Comparison of ENCODE assay signal across 23 mouse cellular contexts in genomic region chr4:48544141-48544540, GRCm38 (mm10). TPM values are rescaled to one million over a fixed set of nuclear protein-coding genes. Genes with fewer than 3 reads are reported as not detected.
A peak's percentile ranks its signal among the peaks of the same experiment; 100 is the strongest.
DNase-seq lines count a peak whose midpoint lies in the region; ATAC-seq and TF ChIP-seq lines count a peak whose summit lies in the region.
"Had no signal": no experiment of that assay in that cellular context is flagged by ENCODE, and none has a peak within 500 bp of the region (broad histone marks: within the 10 kb centered on the region; RNA-seq: fewer than 3 reads in every experiment).

No protein-coding gene starts in this region.

- H3K4me1 ChIP-seq in heart, embryonic 12.5 days (replicated peaks), result peaks cover 74% of the 10 kb centered on the region
- H3K4me1 ChIP-seq in E14TG2a.4 (replicated peaks; ENCODE audit: low read depth, low read length), result peaks cover 88% of the 10 kb centered on the region

- no peak overlapping the region for H3K9ac ChIP-seq in heart, embryonic 12.5 days
- H3K9ac ChIP-seq: limb, embryonic 15.5 days; liver, embryonic 14.5 days; lung, embryonic 14.5 days; stomach, embryonic 15.5 days had no signal

- no peak overlapping the region for H3K4me3 ChIP-seq in heart, embryonic 12.5 days
- H3K4me3 ChIP-seq in layer of hippocampus, adult 2 months, result no peak overlapping the region
- peak overlapping the region; percentile 3 for H3K4me3 ChIP-seq in E14TG2a.4 (replicated peaks; ENCODE audit: low read length)
- H3K4me3 ChIP-seq: limb, embryonic 15.5 days; megakaryocyte, embryonic 14.5 days; stomach, embryonic 15.5 days had no signal

- 58% methylated on average over 8 of the region's 8 CpGs for WGBS in heart, embryonic 12.5 days

- no peak for ATAC-seq in heart, embryonic 12.5 days (ENCODE audit: insufficient number of reproducible peaks, low FRiP score)

- H3K4me2 ChIP-seq in heart, embryonic 12.5 days, result no peak overlapping the region
- H3K4me2 ChIP-seq: limb, embryonic 15.5 days; lung, embryonic 14.5 days; stomach, embryonic 15.5 days had no signal

- no peaks in the 10 kb centered on the region for H3K9me3 ChIP-seq in heart, embryonic 12.5 days (replicated peaks)
- no peaks in the 10 kb centered on the region for H3K9me3 ChIP-seq in E14TG2a.4 (ENCODE audit: low read length)
- H3K9me3 ChIP-seq: limb, embryonic 15.5 days; megakaryocyte, embryonic 14.5 days; stomach, embryonic 15.5 days had no signal

- H3K36me3 ChIP-seq in heart, embryonic 12.5 days, result no peaks in the 10 kb centered on the region
- peaks cover 17% of the 10 kb centered on the region for H3K36me3 ChIP-seq in E14TG2a.4 (ENCODE audit: insufficient read depth, low read length)
- H3K36me3 ChIP-seq: limb, embryonic 15.5 days; stomach, embryonic 15.5 days had no signal

- H3K27me3 ChIP-seq in heart, embryonic 12.5 days (replicated peaks), result no peaks in the 10 kb centered on the region
- H3K27me3 ChIP-seq in E14TG2a.4 (ENCODE audit: insufficient read depth, low read length), result no peaks in the 10 kb centered on the region
- H3K27me3 ChIP-seq: stomach, embryonic 15.5 days had no signal

- TF ChIP-seq POLR2A in brain, embryonic 14.5 days (IDR thresholded peaks at IDR 0.05; ENCODE audit: borderline replicate concordance, extremely low read depth, insufficient read depth, insufficient read length, poor library complexity, severe bottlenecking), result no peak

- DNase-seq in heart, adult 18-20 months, result no peak
- DNase-seq in layer of hippocampus, adult 2 months (ENCODE audit: low spot score in 2 of 2), result no peak
- DNase-seq in layer of hippocampus, postnatal 14 days (ENCODE audit: low spot score in 2 of 2), result no peak
- DNase-seq in brain, embryonic 14.5 days (ENCODE audit: low read depth), result peak; percentile 60
- DNase-seq in lung, postnatal 10 days, result no peak
- DNase-seq: adrenal gland, postnatal 10 days; cerebellum, adult 8-10 months; cerebellum, postnatal 36 days; embryo, embryonic 11 days; gastrocnemius, postnatal 36 days; heart, postnatal 36 days; kidney, adult 2 months; left cerebral cortex, postnatal 4 days; lung, embryonic 14.5 days; lung, postnatal 36 days; thymus, postnatal 25 days had no signal

- H3K27ac ChIP-seq in heart, embryonic 12.5 days (ENCODE audit: poor library complexity, severe bottlenecking), result 0 out of 2 replicates have a peak overlapping the region, but pooled peaks have one; percentile 34
- H3K27ac ChIP-seq in layer of hippocampus, adult 2 months, result peak overlapping the region; percentile 44; the same call in 1 of the 2 replicates
- H3K27ac ChIP-seq: kidney, postnatal 0 days; limb, embryonic 15.5 days; liver, embryonic 14.5 days; stomach, embryonic 15.5 days had no signal

- TF ChIP-seq CTCF in layer of hippocampus, adult 2 months (conservative IDR thresholded peaks at IDR 0.05), result no peak
- TF ChIP-seq CTCF in E14TG2a.4 (conservative IDR thresholded peaks at IDR 0.05; ENCODE audit: low read length), result no peak
- TF ChIP-seq CTCF in brain, embryonic 14.5 days (IDR thresholded peaks at IDR 0.05; ENCODE audit: borderline replicate concordance, extremely low read depth, insufficient read depth, insufficient read length), result no peak

RNA-seq across cellular contexts. Expression of gene Msantd3, which starts 4.4 kb away (rescaled TPM):
- 30.7 and 31.2 TPM in 2 replicates for polyA plus RNA-seq in heart, embryonic 12.5 days (2016; fragmentation: Nextera tagmentation; extraction: Ambion mirVana)
- 10 to 100 TPM; 18.2 to 19.6 TPM for total RNA-seq in heart, adult 18-20 months (2021)
- 10 to 100 TPM; 20.0 to 22.9 TPM for total RNA-seq in layer of hippocampus, adult 2 months (2021)
- 10 to 100 TPM; 30.6 to 32.7 TPM for total RNA-seq in layer of hippocampus, postnatal 14 days (2021)
- polyA plus RNA-seq in brain, embryonic 14.5 days (2012; rRNA removed), result 54.0 and 55.9 TPM in 2 replicates

RNA-seq across cellular contexts. Expression of gene Tmeff1, which starts 40.8 kb away (rescaled TPM):
- 54.8 and 55.4 TPM in 2 replicates for polyA plus RNA-seq in heart, embryonic 12.5 days (2016; fragmentation: Nextera tagmentation; extraction: Ambion mirVana)
- 10 to 100 TPM; 10.7 TPM for total RNA-seq in heart, adult 18-20 months (2021)
- 100 to 1,000 TPM; 122 to 130 TPM for total RNA-seq in layer of hippocampus, adult 2 months (2021)
- total RNA-seq in layer of hippocampus, postnatal 14 days (2021), result 100 to 1,000 TPM; 138 to 147 TPM
- polyA plus RNA-seq in brain, embryonic 14.5 days (2012; rRNA removed), result 297 and 335 TPM in 2 replicates

Comparison
In these comparisons a context has a peak if more than half of its experiments do, and no peak if none do; other contexts are left out.
1. RNA of gene Tmeff1, which starts 40.8 kb away (total RNA-seq): 138 to 147 TPM in layer of hippocampus, postnatal 14 days and 122 to 130 TPM in layer of hippocampus, adult 2 months; 10.7 TPM in heart, adult 18-20 months; every median in the first group is over 10 times any median in the second.